Mouse (Mus musculus) heart, embryonic 13.5 days (tissue): ENCODE measurements around the gene Cabcoco1. TPM values are rescaled to one million over a fixed set of nuclear protein-coding genes. Genes with fewer than 3 reads are reported as not detected.

Experiments
- ATAC-seq: fragments of 200-750 bp; cut with Nextera tagmentation; 2 replicates; pipeline ENCODE4 v1.8.0; 2017; ENCODE audit warnings: moderate TSS enrichment; ENCODE audit not compliant: insufficient number of reproducible peaks, low FRiP score, low TSS enrichment; ENCODE audit errors: extremely low read depth
- H3K27ac ChIP-seq: fragments of 300-500 bp; sonication (generic); replicated peaks from 2 replicates; pipeline ENCODE4 v1.5.1; 2015; ENCODE audit warnings: moderate library complexity, mild to moderate bottlenecking, inconsistent platforms
- H3K27me3 ChIP-seq: fragments of 300-500 bp; sonication (generic); replicated peaks from 2 replicates; pipeline ENCODE4 v1.6.1; 2015; ENCODE audit warnings: mild to moderate bottlenecking, inconsistent platforms
- H3K36me3 ChIP-seq: fragments of 300-500 bp; sonication (generic); 2 replicates; pipeline ENCODE4 v1.6.1; 2015; ENCODE audit warnings: mild to moderate bottlenecking, inconsistent platforms
- H3K4me1 ChIP-seq: fragments of 300-500 bp; sonication (generic); 2 replicates; pipeline ENCODE4 v1.6.1; 2015; ENCODE audit warnings: inconsistent platforms
- H3K4me2 ChIP-seq: fragments of 300-500 bp; sonication (generic); 2 replicates; pipeline ENCODE4 v1.6.1; 2015; ENCODE audit warnings: inconsistent platforms, mild to moderate bottlenecking, moderate library complexity
- H3K4me3 ChIP-seq: fragments of 300-500 bp; sonication (generic); 2 replicates; pipeline ENCODE4 v1.5.1; 2015; ENCODE audit warnings: moderate library complexity, mild to moderate bottlenecking, inconsistent platforms
- H3K9ac ChIP-seq: fragments of 300-500 bp; sonication (generic); 2 replicates; pipeline ENCODE4 v1.6.1; 2015; ENCODE audit warnings: inconsistent platforms, mild to moderate bottlenecking, moderate library complexity
- H3K9me3 ChIP-seq: fragments of 300-500 bp; sonication (generic); 2 replicates; pipeline ENCODE4 v1.6.1; 2016; ENCODE audit warnings: inconsistent platforms
- WGBS: fragments of 180-500 bp; shearing (Covaris S2); methylation state at CpG from one replicate; pipeline ENCODE4 v1.1.7; 2015; ENCODE audit warnings: mixed read lengths; 5-methylcytosine and 5-hydroxymethylcytosine counted together
- polyA plus RNA-seq: library from polyadenylated mRNA; unstranded; fragments of >200 nt; fragmentation: Nextera tagmentation; extraction: Ambion mirVana; gene quantifications from 2 replicates; pipeline ENCODE4 v1.2.1, GENCODE M21; 2015

Gene Cabcoco1
- polyA plus RNA-seq, 1 experiment from 2014 or later: 30.4 TPM

DNA sequence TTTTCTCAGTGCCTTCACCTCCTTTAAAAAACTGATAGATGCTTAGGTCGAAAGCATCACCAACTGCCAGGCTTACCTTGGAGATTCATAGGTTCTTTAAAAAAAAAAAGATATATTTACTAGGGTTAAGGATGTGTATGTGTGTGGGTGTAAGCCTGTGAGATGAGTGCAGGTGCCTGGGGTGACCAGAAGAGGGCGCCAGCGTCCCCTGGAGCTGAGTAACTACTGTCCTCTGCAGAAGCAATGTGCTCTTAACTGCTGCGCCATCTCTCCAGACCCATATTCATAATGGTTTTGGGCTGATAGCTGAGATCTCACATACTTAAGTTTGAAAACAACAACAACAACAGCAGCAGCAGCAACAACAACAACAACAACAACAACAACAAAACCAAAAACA lies 35.5 kb downstream of the Cabcoco1 start:
- Histone ChIP-seq H3K9me3 (peaks cover 6% of the 10 kb centered on the region; the same call in 1 of the 2 replicates), H3K4me3 (no peak overlapping the region), H3K4me1 (no peaks in the 10 kb centered on the region), H3K9ac (no peak overlapping the region), H3K27ac (no peak overlapping the region), H3K27me3 (no peaks in the 10 kb centered on the region), H3K36me3 (0 out of 2 replicates have a peak, but pooled peaks cover 3% of the 10 kb centered on the region), H3K4me2 (no peak overlapping the region)
- no peak for ATAC-seq
- WGBS: 81% methylated on average over 4 of the region's 4 CpGs

DNA sequence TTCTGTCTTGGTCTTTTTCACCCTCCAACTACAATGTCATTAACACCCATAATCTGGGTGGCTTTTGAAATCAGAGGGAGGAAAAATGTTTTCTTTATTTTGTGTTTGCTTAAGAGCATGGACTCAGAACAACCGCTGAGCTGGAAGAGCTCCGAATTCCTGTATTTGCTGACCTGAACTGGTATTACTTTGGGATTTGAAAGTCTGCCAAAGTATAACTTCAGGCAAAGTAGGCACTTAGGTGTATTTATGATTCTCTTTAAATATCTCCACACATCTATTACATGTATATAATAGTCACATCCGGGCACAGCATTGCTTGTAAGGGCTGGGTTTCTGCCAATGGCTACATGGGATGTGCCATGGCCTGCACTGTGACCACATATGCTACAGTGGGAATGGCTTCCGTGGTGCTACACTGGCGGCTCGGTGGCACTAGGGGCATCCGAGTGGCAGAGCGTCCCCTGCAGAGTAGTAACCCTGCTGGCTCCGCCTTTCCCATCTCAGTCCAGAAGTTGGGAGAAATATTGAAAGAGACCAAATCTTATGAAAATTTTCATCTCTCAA lies 37.0 kb downstream of the Cabcoco1 start:
- H3K4me1 ChIP-seq: no peaks in the 10 kb centered on the region
- H3K4me2 ChIP-seq: no peak overlapping the region
- no peaks in the 10 kb centered on the region for H3K27me3 ChIP-seq
- H3K4me3 ChIP-seq: no peak overlapping the region
- peaks cover 6% of the 10 kb centered on the region; the same call in 1 of the 2 replicates for H3K9me3 ChIP-seq
- H3K9ac ChIP-seq: no peak overlapping the region
- 84% methylated on average over 9 of the region's 9 CpGs for WGBS
- ATAC-seq: no peak
- no peak overlapping the region for H3K27ac ChIP-seq
- 0 out of 2 replicates have a peak, but pooled peaks cover 3% of the 10 kb centered on the region for H3K36me3 ChIP-seq

DNA sequence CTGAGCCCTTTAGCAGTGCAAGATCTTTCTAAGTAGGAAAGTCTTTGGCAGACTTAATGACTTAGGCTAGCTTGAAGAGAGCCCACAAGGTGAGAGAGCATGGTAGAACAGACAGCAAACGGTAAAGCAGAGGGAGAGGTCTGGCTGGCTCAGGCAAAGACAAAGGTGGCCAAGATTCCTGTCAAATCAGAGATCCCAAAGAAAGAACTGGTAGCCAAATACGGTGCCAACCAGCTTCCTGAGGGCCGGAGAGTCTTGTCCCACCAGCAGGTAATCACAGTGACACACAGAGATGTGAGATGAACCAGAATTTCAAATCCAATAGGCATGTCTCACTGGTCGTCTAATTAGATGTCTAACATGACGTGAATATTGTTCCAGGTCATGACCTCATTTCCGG lies 40.6 kb downstream of the Cabcoco1 start:
- ATAC-seq: no peak
- H3K36me3 ChIP-seq: 0 out of 2 replicates have a peak, but pooled peaks cover under 1% of the 10 kb centered on the region
- H3K4me3 ChIP-seq: no peak overlapping the region
- 76% methylated on average over 6 of the region's 6 CpGs for WGBS
- no peak overlapping the region for H3K4me2 ChIP-seq
- no peak overlapping the region for H3K27ac ChIP-seq
- no peaks in the 10 kb centered on the region for H3K4me1 ChIP-seq
- no peak overlapping the region for H3K9ac ChIP-seq
- H3K9me3 ChIP-seq: peaks cover 1% of the 10 kb centered on the region; the same call in 1 of the 2 replicates
- H3K27me3 ChIP-seq: no peaks in the 10 kb centered on the region

DNA sequence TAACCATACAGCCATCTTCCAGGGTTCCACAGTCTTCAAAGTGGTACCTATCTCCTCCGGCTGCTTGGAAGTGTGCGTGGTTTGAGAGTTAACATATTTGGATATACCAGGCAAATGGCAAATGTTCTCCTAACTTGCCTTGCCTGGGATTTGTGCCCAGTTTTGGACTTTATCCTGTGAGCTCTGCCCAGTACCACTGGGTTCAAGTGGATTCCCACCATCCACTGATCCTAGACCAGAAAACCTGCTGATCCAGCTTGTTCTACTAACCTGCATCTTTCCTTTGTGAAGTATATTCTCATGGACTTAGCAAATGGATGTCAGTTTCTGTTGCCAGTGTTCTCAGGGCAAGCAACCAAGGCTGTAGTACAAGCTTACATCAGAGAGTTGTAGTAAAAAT lies 46.5 kb downstream of the Cabcoco1 start:
- Histone ChIP-seq H3K9ac (no peak overlapping the region), H3K9me3 (no peaks in the 10 kb centered on the region), H3K4me1 (0 out of 2 replicates have a peak, but pooled peaks cover 5% of the 10 kb centered on the region), H3K27me3 (no peaks in the 10 kb centered on the region), H3K36me3 (no peaks in the 10 kb centered on the region), H3K4me2 (no peak overlapping the region), H3K27ac (no peak overlapping the region), H3K4me3 (no peak overlapping the region)
- WGBS: 83% methylated on average over 2 of the region's 2 CpGs
- no peak for ATAC-seq

DNA sequence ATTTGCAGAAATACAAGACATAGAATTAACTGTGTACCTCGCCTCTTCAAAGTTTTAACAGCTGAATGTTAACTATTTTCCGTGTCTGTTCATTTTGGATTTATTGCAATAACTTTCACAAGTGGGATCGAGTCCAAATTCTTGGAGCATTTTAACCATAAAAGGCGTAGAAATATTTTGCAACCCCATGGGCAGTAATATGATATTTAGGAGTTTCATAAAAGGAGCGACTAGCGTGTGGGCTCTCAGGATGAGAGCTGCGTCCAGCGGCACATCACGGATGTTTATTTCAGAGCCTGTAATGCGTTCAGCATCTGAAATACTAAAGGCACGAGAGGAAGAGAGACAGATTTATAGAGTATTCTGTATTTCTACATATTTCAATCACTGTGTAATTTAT lies 50.1 kb downstream of the Cabcoco1 start:
- no peak for ATAC-seq

DNA sequence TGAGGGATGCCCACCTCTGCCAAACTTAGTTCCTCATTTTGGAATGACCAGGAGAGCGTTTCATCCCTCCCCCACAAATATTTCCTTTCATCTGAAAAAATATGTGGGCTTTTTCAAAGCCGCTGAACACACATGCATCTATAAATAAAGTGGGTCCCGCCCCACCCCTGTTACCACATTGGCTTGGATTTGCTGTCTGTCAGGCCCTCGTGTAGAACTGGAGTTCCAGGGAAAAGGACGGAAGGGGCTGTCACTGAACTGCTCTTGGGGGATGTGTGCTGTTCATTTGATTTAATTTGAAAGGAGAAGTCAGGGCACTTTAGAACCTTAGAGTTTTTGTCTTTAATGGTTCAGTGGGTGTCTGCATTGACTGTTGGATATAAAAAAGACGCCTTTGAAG lies 50.9 kb downstream of the Cabcoco1 start:
- 0 out of 2 replicates have a peak overlapping the region, but pooled peaks have one; percentile 1 for H3K27ac ChIP-seq
- no peak for ATAC-seq
- 48% methylated on average over 6 of the region's 6 CpGs for WGBS
- H3K9ac ChIP-seq: no peak overlapping the region
- 0 out of 2 replicates have a peak, but pooled peaks cover 5% of the 10 kb centered on the region for H3K4me1 ChIP-seq
- no peaks in the 10 kb centered on the region for H3K27me3 ChIP-seq
- H3K4me3 ChIP-seq: no peak overlapping the region
- H3K9me3 ChIP-seq: no peaks in the 10 kb centered on the region
- H3K4me2 ChIP-seq: 0 out of 2 replicates have a peak overlapping the region, but pooled peaks have one; percentile 32
- H3K36me3 ChIP-seq: no peaks in the 10 kb centered on the region

More for the DNA sequence above, 50.1 kb downstream of the Cabcoco1 start:
- H3K4me2 ChIP-seq: no peak overlapping the region
- no peak overlapping the region for H3K27ac ChIP-seq
- 0 out of 2 replicates have a peak, but pooled peaks cover 5% of the 10 kb centered on the region for H3K4me1 ChIP-seq
- WGBS: 64% methylated on average over 11 of the region's 11 CpGs
- no peak overlapping the region for H3K9ac ChIP-seq
- H3K9me3 ChIP-seq: no peaks in the 10 kb centered on the region
- H3K27me3 ChIP-seq: no peaks in the 10 kb centered on the region
- no peaks in the 10 kb centered on the region for H3K36me3 ChIP-seq
- H3K4me3 ChIP-seq: no peak overlapping the region

DNA sequence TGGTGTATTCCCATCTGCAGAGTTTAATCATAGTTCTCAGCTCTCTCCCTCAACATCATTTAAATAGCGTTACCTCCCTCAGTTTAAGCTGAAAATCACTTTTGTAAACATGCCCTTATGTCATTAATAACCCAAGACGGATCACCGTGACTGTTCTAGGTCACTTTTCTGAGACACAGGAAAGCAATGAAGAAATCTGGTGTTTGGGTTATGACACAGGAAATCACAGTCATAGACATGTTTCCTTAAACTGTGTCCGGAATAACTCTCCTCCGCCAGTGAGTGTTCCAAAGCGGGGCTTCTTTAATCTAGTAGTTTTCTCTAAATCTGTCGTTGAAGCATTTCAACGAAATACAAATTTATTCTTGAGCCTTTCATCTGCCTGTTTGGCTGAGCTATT lies 68.9 kb downstream of the Cabcoco1 start:
- no peak for ATAC-seq
- no peak overlapping the region for H3K4me2 ChIP-seq
- H3K4me1 ChIP-seq: 0 out of 2 replicates have a peak, but pooled peaks cover 3% of the 10 kb centered on the region
- 63% methylated on average over 8 of the region's 8 CpGs for WGBS
- no peak overlapping the region for H3K27ac ChIP-seq
- no peak overlapping the region for H3K9ac ChIP-seq
- H3K9me3 ChIP-seq: no peaks in the 10 kb centered on the region
- H3K36me3 ChIP-seq: no peaks in the 10 kb centered on the region
- no peaks in the 10 kb centered on the region for H3K27me3 ChIP-seq
- no peak overlapping the region for H3K4me3 ChIP-seq

DNA sequence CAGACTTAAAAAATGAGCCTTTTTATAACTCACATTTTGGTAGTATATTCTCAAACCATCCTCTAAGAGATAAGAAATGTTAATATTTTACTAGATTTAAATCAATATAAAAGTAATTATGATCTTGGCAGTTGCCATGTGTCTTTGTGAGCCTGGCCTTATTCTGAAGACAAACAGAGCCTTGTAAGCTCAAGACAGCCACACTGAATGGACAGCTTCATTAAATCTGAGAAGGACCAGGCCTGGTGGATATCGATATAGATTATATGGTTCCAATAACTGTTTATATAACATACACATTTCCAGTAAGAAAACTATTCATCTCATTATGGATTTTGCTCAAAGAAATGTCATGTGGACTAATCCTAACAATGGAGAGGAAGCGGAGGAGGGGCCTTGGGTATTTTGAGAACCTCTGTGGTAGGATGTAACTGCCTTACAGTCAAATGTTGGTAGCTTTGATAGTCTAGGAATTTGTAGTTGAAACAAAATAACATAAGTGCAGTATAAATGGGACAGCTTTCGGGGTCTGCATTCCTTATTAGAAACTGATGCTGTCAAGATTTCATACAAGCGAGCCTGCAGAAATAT lies 75.9 kb downstream of the Cabcoco1 start:
- Histone ChIP-seq H3K27ac (no peak overlapping the region), H3K4me1 (0 out of 2 replicates have a peak, but pooled peaks cover 2% of the 10 kb centered on the region), H3K36me3 (no peaks in the 10 kb centered on the region), H3K9ac (no peak overlapping the region), H3K9me3 (no peaks in the 10 kb centered on the region), H3K4me3 (no peak overlapping the region), H3K27me3 (no peaks in the 10 kb centered on the region), H3K4me2 (no peak overlapping the region)
- no peak for ATAC-seq
- WGBS: 75% methylated on average over 4 of the region's 4 CpGs

DNA sequence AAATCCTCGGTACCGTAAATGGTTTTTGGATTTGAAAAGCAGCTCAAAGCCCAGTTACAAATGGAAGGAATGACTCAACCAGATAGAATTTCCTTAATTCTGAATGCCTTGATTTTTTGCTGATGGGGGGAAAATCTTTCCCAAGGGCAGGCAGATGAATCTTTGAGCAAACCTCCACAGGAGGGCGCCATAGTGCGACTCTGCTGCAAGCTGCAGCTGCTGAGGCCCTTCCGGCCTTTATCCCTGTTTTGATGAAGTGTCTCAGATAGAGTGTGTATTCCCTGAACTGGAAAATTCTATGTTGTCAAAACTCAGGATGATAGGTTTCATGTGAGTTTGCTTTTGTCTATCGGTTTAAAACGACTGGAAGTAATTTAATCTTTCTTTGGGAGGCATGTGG lies 76.8 kb downstream of the Cabcoco1 start:
- 21% methylated on average over 7 of the region's 7 CpGs for WGBS
- Histone ChIP-seq H3K27ac (no peak overlapping the region), H3K9me3 (no peaks in the 10 kb centered on the region), H3K4me2 (no peak overlapping the region), H3K9ac (no peak overlapping the region), H3K4me3 (no peak overlapping the region), H3K4me1 (0 out of 2 replicates have a peak, but pooled peaks cover 2% of the 10 kb centered on the region), H3K36me3 (no peaks in the 10 kb centered on the region), H3K27me3 (no peaks in the 10 kb centered on the region)
- no peak for ATAC-seq

DNA sequence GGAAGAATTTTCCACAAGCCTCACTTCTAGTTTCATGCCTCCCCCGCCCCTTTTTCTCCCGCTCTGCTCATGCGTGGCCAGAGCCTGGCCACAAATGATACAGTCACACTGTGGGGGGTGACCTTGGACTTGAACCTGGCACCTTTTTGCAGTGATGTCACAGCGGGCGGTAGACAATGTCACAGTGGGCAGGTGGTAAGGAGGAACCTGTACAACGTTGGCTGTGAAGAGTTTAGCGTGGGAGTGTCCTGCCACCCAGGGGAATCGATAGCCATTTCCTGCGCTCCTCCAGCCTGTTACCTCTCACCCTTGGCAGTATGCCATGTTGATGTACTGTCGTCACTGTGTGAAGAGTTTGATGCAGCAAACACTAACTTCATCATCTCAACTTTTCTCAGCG lies 81.9 kb downstream of the Cabcoco1 start:
- H3K27me3 ChIP-seq: no peaks in the 10 kb centered on the region
- no peak overlapping the region for H3K4me2 ChIP-seq
- H3K4me3 ChIP-seq: no peak overlapping the region
- WGBS: 66% methylated on average over 11 of the region's 11 CpGs
- 0 out of 2 replicates have a peak, but pooled peaks cover 2% of the 10 kb centered on the region for H3K4me1 ChIP-seq
- ATAC-seq: no peak
- no peaks in the 10 kb centered on the region for H3K9me3 ChIP-seq
- no peak overlapping the region for H3K27ac ChIP-seq
- no peaks in the 10 kb centered on the region for H3K36me3 ChIP-seq
- no peak overlapping the region for H3K9ac ChIP-seq

DNA sequence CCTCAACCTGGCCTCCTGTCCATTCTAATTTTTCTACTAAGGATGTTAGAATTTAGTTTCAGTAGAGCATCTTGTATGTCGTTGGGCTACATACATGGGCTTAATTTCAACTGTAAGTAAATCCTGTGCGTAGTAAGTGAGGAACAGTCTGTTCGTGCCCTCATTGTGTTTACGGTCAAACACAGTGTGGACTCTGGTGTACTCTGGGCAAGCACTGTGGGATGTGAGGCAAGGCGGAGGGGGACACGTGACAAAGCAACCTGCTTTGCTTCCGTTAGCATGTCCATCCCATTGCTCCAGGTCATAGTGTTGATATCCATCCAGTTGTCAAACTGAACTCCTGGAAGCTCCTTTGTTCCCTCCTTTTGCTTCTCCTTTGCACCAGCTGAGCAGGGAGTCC lies 84.7 kb downstream of the Cabcoco1 start:
- WGBS: 81% methylated on average over 7 of the region's 7 CpGs
- no peaks in the 10 kb centered on the region for H3K4me1 ChIP-seq
- H3K4me2 ChIP-seq: no peak overlapping the region
- peaks cover 6% of the 10 kb centered on the region; the same call in 1 of the 2 replicates for H3K9me3 ChIP-seq
- H3K27ac ChIP-seq: no peak overlapping the region
- H3K4me3 ChIP-seq: no peak overlapping the region
- H3K9ac ChIP-seq: no peak overlapping the region
- no peaks in the 10 kb centered on the region for H3K27me3 ChIP-seq
- ATAC-seq: no peak
- H3K36me3 ChIP-seq: no peaks in the 10 kb centered on the region

DNA sequence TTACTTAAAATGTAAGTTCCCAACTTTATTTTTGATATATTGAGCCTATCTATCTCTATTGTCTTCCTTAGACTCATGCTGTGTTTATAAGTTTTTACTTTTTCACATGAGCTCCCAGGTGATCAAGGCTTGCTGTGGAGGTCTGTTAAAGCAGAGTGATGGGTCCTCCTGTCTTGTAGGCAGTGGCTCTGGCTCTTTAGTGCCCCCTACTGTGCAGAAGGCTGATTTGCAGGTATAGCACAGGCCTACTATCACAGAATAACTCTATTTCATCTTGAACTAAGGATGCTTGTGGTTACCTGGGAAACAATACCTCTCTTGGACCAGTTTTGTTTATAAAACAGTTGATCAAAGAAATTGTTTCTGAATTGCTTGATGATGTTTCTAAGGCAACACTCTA lies 87.2 kb downstream of the Cabcoco1 start:
- no peak overlapping the region for H3K4me2 ChIP-seq
- no peak overlapping the region for H3K27ac ChIP-seq
- H3K4me3 ChIP-seq: no peak overlapping the region
- no peak for ATAC-seq
- H3K4me1 ChIP-seq: no peaks in the 10 kb centered on the region
- H3K9ac ChIP-seq: no peak overlapping the region
- H3K9me3 ChIP-seq: peaks cover 6% of the 10 kb centered on the region; the same call in 1 of the 2 replicates
- H3K27me3 ChIP-seq: no peaks in the 10 kb centered on the region
- no peaks in the 10 kb centered on the region for H3K36me3 ChIP-seq
